Mouse (Mus musculus) heart, postnatal 0 days (tissue): Measurements from ENCODE around the gene Zfp609.

Experiments used
- CTCF ChIP-seq: IDR thresholded peaks from 2 replicates; pipeline ENCODE4 v1.5.1; 2016; ENCODE audit warnings: antibody characterized with exemption, control low read depth, low read depth
- EP300 ChIP-seq: IDR thresholded peaks from 2 replicates; pipeline ENCODE4 v1.6.1; 2016; ENCODE audit warnings: antibody characterized with exemption, low read depth

DNA sequence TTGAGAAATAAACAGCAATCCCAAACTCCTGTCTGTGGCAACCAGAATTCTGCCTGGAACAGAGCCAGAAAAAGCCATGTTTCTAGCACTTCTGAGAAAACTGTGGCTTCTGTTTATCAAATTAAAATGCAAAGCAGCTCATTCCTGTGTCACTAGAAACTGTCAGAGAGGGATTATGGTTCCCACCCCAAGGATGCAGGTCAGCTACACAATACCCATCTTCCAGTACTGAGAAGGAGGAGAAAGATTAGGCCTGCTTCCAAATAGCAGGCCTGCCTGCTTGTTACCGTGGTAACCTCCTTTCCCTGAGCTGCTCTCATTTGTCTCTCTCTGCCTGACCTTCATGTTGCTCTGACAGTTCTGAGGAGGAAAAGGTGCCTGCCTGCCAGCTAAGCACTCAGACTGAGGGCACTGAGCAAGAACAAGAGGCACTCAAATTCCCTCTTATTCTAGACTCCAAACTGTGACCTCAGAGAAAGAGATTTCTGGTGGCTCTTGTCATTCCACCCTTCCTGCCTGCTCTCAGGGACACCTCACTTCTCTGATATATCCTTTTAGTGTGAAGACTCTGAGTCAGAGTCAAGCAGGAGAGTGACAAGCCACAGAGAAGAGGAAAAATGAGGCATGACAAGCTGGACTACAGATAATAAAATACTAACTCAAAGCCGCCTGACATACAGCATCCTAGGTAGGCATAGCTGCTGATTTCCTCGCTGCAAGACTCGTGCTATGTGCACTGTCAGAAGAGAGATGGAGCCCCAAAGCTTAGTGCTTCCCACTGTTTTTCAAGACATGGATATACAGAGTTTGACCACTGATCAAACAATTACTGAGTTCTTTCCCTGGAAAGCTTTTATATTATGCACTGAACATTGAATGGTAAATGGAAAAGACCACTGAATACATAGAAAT lies 82.9 kb downstream of the Zfp609 start:
- TF ChIP-seq EP300 (no peak), CTCF (no peak)
